Mouse (Mus musculus) CD8-positive naive resting alpha-beta T cell, adult 2 months (primary cell): ENCODE data around the gene Fancf.

ENCODE experiments used
- DNase-seq, 2 experiments: peaks; one replicate each; pipeline ENCODE4 v3.0.0; 2022; ENCODE audit warnings: low read depth in 2 of 2, low spot score in 2 of 2

Gene Fancf

DNA sequence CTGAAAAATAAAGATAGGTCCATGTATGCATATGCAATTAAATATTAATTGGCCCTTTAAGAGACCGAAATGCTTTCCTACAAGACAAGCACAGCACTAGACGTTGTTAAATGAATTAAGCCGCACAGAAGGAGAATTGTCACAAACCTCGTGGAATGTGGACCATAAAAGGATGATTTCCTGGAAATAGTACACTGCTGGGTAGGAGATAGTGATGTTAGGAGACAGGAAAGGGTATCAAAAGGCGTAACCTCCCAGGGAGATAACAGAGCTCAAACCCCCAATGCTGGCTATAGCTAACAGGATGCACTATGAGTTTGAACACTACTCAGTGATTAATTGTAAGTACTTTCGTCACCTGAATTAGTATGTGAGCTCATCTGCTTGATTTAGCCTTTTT is 11.2 kb downstream of the Fancf start:
- DNase-seq: no peak

DNA sequence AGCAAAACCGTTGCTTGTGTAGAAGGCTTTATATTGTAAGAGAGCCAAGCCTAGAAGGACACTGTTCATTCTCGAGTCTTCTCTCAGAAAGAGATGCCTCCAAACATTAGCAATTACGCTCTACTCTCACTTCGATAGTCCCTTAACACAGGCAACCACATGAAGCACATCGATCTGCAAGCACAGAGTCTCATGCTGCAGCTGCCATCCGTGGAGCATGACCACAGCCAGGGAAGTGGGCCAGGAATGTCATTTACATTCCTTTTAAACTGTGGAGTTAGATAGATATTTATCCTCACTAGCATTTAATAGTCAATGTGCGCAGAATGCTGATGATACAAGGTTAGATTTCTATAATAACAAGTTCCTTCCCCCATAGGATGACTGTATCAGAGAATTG is 21.6 kb downstream of the Fancf start:
- no peak for DNase-seq

DNA sequence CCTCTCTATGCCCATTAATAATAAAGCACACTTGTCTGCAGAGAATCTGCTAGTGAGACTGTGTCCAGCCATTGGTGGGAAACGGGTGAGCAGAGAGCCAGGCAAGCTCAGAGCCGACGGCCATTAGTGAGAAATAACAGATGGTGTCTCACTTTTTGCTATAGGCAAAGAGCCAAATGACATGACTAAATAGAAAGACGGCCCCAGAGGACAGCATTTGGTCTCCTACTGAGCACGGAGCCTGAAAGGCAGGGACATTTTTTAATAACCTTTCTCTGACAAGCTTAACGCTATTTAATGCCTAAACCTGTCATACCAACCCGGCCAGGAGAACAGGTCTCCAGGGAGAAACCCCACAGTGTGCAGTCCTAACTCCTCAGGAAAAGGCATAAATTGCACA is 30.1 kb downstream of the Fancf start:
- DNase-seq: no peak

DNA sequence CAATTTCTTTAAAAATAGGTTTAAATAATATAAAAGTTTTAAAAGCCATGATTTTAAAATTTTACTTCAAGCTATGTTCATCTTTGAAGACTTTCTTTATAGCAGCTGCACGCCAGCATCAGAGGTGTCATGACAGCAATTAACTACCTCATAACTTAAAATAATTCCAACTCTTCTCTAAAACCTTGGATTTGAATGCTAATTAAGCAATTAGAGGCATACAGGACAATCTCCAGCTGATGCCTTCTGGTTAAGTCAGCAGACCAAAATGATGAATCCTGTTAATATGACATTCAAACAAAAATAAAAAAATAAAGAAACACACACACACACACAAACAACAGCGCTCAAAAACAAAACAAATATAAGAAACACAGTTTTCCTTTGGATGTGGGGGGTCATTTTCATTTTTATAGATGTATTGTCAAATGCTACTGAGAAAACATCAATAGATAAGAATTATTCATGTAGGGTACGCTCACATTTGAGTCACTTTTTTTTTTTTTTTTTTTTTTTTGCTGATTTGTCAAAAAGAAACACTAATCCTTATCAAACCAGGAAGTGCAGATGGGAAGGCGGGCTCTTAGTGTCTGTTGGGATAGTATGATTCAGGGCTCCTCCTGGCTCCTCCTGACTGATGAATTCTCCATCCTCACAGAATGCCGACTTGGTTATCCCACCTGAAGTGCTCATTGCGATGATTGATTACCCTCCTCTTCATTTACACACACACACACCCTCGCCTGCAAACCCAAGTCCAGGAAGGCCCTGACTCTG is 38.3 kb downstream of the Fancf start:
- DNase-seq: no peak

DNA sequence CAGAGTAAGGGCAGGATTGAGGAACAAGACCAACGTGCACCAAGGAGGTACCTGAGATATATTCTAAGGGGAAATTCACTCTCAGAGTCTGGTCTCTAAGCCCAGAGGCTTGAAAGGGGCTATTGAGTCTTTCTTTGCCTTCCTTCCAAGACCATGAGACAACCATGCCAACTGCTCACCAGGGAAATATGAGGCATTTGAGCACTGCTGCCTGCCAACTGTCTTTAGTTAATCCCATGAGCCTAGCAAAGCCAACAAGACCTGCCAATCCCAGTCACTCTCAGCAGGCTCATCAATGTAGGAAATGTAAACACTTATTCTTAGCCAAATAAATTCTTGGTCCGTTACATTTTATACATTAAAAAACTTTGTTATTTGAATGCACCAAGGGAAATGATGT is 40.6 kb downstream of the Fancf start:
- DNase-seq: no peak

DNA sequence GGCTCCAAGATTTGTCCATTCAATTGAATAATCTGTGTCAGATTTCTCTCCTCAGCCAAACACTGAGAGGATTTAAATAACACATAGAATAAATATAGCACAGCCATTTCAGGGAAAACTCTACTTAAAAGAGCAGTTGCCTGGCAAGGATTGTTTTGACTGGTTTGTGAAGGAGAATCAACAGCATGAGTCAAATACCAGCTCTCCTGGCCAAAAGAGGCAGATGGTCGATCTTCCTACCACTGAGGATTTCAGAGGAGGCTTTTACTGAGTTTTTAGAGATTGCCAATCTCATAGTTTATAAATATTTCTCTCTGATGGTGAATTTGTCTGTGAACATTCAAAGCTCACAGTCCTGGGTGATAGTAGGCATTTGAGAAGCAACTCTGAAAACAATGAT is 42.2 kb downstream of the Fancf start:
- no peak for DNase-seq

DNA sequence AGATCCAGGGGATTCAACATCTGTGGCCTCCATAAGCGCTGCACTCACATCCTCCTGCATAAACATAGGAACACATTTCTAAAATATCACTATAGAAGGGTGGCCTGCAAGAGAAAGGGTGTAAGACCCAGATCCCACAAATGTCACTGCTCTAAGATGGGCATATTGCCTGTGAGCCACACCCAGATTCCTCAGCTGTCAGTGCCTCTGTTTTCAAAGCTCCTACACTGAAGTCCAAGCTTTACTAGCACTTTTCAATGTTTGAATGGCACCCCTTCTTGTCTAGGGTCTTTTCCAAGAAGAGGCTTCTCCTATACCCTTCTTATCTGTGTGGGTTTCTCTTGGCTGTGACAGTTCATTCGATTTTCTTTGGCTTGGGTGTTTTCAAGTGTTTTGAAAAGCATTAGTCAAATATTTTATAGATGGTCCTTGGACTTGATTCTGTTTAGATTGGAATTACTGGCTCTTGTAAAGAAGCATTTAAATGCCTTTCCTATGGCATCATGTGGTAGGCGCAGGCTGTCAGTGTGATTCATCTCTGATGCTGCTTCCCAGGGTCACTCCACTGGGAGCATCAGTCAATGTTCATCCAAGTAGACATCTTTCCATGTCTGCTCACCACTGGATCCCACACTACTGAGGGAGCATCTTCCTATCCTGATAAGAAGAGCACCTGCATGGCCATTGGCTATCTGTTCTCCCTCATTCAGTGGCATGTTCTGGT is 43.7 kb downstream of the Fancf start:
- DNase-seq: no peak

DNA sequence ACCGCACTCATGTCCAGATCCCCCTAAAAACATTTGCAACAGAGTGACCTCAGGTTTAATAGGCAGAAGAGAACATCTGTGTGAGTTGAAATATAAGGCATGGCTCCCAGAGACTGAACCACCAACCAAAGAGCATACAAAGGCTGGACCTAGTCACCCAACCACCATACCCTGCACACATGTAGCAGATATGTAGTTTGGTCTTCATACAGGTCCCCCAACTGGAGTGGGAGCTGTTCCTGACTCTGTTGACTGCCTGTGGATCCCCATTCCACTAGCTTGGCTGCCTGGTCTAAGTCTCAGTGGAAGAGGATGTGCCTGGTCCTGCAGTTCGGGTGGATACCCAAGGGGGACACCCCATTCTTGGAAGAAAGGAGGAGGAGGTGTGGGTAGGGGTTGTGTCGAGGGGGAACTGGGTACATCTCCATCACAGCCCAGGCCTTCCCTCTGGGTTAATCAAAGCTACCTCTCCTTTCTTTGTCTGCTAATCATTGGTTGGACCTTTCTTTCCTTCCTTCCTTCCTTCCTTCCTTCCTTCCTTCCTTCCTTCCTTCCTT is 45.7 kb downstream of the Fancf start:
- DNase-seq: no peak

DNA sequence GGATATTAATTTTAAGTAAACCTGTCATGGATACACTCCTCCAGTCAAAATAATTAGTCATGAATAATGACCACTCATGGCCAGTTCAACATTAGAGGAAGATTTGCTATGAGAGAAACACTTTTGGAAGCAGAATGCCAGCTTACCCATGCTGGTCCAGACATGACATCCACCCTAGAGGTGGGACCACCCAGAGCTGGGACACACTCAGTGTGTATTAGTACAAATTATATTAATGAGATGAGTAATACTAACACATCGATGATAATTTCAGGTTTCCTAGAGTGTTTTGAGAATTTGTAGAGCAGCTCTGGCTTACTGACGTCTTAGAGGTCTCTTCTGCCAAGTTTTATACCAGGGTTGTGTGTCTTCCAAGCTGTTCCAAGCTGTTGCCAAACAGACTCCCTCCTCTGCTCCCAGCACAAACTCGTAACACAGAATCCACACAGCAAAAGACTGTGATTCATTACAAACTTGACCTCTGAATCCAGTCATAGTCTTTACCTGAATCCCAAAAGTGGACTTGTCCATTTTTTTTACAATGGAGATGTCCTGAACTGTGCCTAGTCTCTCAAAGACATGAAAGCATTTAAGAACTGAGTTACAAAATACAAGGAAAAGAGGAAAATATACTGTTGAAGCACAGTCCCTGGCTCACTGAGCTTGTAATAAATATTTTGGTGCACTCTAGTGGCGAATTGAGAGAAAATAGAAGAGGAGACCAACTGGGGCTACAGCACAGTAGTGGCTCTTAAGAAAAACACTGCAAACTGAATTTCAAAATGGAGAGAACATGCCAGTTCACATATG is 46.4 kb downstream of the Fancf start:
- no peak for DNase-seq
